Mouse (Mus musculus): ENCODE results near the gene Six5. TPM values are rescaled to one million over a fixed set of nuclear protein-coding genes. Genes with fewer than 3 reads are reported as not detected.

The Six5 gene
- polyA plus RNA-seq, 1 experiment from 2014 or later, result 7.3 TPM

DNA sequence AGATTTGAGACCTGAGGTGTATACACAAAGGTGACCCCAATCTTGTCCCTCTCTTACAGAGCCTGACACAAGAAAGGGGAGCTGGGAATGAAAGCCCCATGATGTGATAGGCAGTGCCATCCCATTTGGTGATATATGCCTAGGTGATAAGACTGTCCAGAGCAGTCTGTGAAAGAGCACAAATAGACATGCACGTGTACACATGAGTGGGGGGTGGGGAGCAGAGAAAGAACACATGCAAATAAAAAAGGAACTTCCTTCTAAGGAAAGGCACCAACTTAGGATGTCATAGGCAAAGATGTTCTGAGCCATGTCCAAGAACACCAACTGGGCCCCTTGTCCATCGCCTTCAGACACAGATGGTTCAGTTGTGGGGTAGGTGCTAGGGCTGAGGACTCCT lies 10.1 kb downstream of the Six5 start:
- Histone ChIP-seq H3K27me3 (no peaks in the 10 kb centered on the region), H3K9ac (no peak overlapping the region), H3K36me3 (replicated peaks) (no peaks in the 10 kb centered on the region), H3K4me2 (no peak overlapping the region), H3K4me1 (no peaks in the 10 kb centered on the region), H3K4me3 (replicated peaks) (no peak overlapping the region), H3K9me3 (no peaks in the 10 kb centered on the region), H3K27ac (no peak overlapping the region)
- ATAC-seq (ENCODE audit: low FRiP score), result no peak
- WGBS, result 76% methylated on average over 2 of the region's 2 CpGs

- no peak for ATAC-seq (ENCODE audit: low FRiP score)
- no peaks in the 10 kb centered on the region for H3K9me3 ChIP-seq
- no peak overlapping the region for H3K4me2 ChIP-seq
- peaks cover 2% of the 10 kb centered on the region; the same call in 1 of the 2 replicates for H3K27me3 ChIP-seq
- no peak overlapping the region for H3K9ac ChIP-seq
- H3K27ac ChIP-seq, result no peak overlapping the region
- H3K36me3 ChIP-seq (replicated peaks), result no peaks in the 10 kb centered on the region
- WGBS, result 62% methylated on average over 3 of the region's 3 CpGs
- H3K4me3 ChIP-seq (replicated peaks), result no peak overlapping the region
- no peaks in the 10 kb centered on the region for H3K4me1 ChIP-seq
Observed at GRCm38 (mm10) chr7:19107436-19107835, 13.0 kb downstream of the Six5 start.

DNA sequence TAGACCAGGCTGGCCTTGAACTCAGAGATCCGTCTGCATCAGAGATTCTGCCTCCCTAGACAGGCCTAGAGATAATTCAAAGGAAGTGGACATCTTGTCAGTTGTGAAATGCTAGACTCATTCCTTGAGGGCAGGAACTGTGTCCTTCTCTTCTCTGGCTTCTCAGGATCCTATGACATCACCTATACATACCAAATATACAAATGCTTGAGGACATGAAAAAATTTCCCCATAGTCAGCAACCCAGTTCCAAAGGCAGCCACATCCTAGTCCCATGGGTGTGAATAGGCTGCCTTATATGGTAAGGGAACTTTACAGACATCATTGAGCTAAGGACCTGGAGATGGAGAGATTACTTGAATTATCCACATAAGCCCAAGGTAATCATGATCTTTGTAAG lies 15.2 kb downstream of the Six5 start:
- Histone ChIP-seq H3K9ac (no peak overlapping the region), H3K4me1 (no peaks in the 10 kb centered on the region), H3K27ac (no peak overlapping the region), H3K4me2 (no peak overlapping the region), H3K9me3 (no peaks in the 10 kb centered on the region), H3K4me3 (replicated peaks) (no peak overlapping the region), H3K27me3 (peaks cover 2% of the 10 kb centered on the region; the same call in 1 of the 2 replicates), H3K36me3 (replicated peaks) (no peaks in the 10 kb centered on the region)
- ATAC-seq (ENCODE audit: low FRiP score), result no peak
- 86% methylated on average over 1 of the region's 1 CpGs for WGBS

DNA sequence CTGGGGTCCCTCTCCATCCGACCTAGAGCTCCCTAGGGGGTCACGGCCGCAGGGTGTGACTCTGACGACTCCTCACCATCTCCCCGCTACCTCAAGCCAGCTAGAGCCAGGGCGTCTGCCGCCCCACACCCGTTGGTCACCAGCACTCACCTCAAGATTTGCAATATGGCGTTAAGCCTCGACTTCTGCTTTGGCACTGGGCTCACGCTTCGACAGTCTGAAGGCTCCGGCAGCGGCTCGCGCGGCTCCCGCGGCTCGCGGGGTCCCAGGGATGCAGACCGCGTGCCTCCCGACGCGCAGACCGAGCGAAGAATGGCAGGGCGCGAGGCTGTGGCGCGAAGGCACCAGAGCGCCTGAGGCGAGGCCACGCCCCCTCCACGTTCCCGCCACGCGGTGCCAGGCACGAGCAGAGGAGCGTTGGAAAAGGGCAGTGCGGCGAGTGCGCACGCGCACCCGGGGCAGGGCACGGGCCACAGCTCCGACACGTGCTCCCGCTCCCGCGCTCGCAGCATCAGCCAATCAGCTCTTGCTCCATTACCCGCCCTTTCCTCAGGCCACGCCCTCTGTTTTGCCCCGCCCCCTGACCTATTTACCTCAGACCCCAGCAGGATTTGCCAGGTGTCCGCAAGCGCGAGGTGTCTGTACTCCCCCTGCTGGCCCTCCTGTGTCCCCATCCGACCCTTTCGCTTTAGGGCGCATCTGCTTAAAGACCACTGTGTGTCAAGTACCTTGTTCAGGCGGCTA lies 23.8 kb downstream of the Six5 start, which contains the start of gene Gm4969:
Gene Gm4969 (minus strand): TSS at position 341 of the 744 bp plus-strand sequence.
- Histone ChIP-seq H3K4me2 (peak within 1 kb of the TSS; percentile 42), H3K27ac (no peak within 1 kb of the TSS), H3K36me3 (replicated peaks) (no peaks in the 10 kb centered on the region), H3K27me3 (peaks cover 12% of the 10 kb centered on the region), H3K4me3 (replicated peaks) (peak within 1 kb of the TSS; percentile 25), H3K9me3 (peaks cover 11% of the 10 kb centered on the region), H3K9ac (no peak within 1 kb of the TSS), H3K4me1 (peaks cover 20% of the 10 kb centered on the region)
- 23% methylated on average over 64 of the region's 64 CpGs for WGBS
- ATAC-seq (ENCODE audit: low FRiP score), result peak; percentile 39; the same call in 1 of the 2 replicates

DNA sequence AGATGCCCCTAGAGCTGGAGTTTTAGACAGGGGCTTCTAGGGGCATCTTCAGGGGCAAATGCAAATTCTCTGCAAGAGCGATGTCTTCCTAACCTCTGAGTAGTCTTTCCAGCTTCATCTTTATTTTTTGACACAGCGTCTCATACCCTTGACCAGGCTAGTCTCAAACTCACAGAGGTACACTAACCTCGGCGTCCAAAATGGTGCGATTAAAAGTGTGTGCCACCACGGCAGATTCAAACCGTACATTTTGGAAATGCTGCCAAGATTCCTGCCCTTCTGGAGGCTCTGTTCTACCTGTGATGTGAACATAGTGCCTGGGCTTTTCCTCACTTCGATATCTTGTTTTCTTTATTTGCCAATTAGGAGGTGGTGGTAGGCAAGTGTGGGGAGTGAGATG lies 24.7 kb downstream of the Six5 start:
- peak; percentile 28; the same call in 1 of the 2 replicates for ATAC-seq (ENCODE audit: low FRiP score)
- Histone ChIP-seq H3K4me1 (peaks cover 20% of the 10 kb centered on the region), H3K4me2 (no peak overlapping the region)

GRCm38 (mm10) chr7:19119631-19120429 lies 25.4 kb downstream of the Six5 start, which contains the start of gene Fbxo46:
TSS of gene Fbxo46 (plus strand) at chr7:19119859.
- Histone ChIP-seq H3K4me3 (replicated peaks) (peak within 1 kb of the TSS; percentile 74), H3K27ac (peak within 1 kb of the TSS; percentile 58; the same call in 1 of the 2 replicates), H3K4me1 (peaks cover 20% of the 10 kb centered on the region), H3K9me3 (peaks cover 11% of the 10 kb centered on the region), H3K4me2 (peak within 1 kb of the TSS; percentile 86), H3K27me3 (peaks cover 12% of the 10 kb centered on the region), H3K9ac (peak within 1 kb of the TSS; percentile 80), H3K36me3 (replicated peaks) (no peaks in the 10 kb centered on the region)
- 2% methylated on average over 34 of the region's 34 CpGs for WGBS
- peak; percentile 95 for ATAC-seq (ENCODE audit: low FRiP score)

More for the DNA sequence above, 24.7 kb downstream of the Six5 start:
- Histone ChIP-seq H3K27ac (no peak overlapping the region), H3K9me3 (peaks cover 11% of the 10 kb centered on the region), H3K4me3 (replicated peaks) (0 out of 2 replicates have a peak overlapping the region, but pooled peaks have one; percentile 74), H3K9ac (no peak overlapping the region), H3K27me3 (peaks cover 12% of the 10 kb centered on the region), H3K36me3 (replicated peaks) (no peaks in the 10 kb centered on the region)
- 92% methylated on average over 8 of the region's 8 CpGs for WGBS

- no peak for ATAC-seq (ENCODE audit: low FRiP score)
- no peak overlapping the region for H3K9ac ChIP-seq
- peaks cover 12% of the 10 kb centered on the region for H3K27me3 ChIP-seq
- H3K36me3 ChIP-seq (replicated peaks), result 0 out of 2 replicates have a peak, but pooled peaks cover 7% of the 10 kb centered on the region
- H3K4me1 ChIP-seq, result peaks cover 20% of the 10 kb centered on the region
- no peak overlapping the region for H3K4me3 ChIP-seq (replicated peaks)
- H3K4me2 ChIP-seq, result no peak overlapping the region
- 95% methylated on average over 4 of the region's 4 CpGs for WGBS
- H3K27ac ChIP-seq, result no peak overlapping the region
- peaks cover 11% of the 10 kb centered on the region for H3K9me3 ChIP-seq
Observed at GRCm38 (mm10) chr7:19121686-19122085, 27.3 kb downstream of the Six5 start.

GRCm38 (mm10) chr7:19124713-19125112 lies 30.3 kb downstream of the Six5 start:
- Histone ChIP-seq H3K36me3 (replicated peaks) (0 out of 2 replicates have a peak, but pooled peaks cover 12% of the 10 kb centered on the region), H3K27ac (no peak overlapping the region), H3K27me3 (no peaks in the 10 kb centered on the region), H3K9ac (no peak overlapping the region), H3K9me3 (no peaks in the 10 kb centered on the region), H3K4me2 (no peak overlapping the region), H3K4me1 (peaks cover 13% of the 10 kb centered on the region), H3K4me3 (replicated peaks) (no peak overlapping the region)
- ATAC-seq (ENCODE audit: low FRiP score), result no peak
- WGBS, result 90% methylated on average over 6 of the region's 6 CpGs

DNA sequence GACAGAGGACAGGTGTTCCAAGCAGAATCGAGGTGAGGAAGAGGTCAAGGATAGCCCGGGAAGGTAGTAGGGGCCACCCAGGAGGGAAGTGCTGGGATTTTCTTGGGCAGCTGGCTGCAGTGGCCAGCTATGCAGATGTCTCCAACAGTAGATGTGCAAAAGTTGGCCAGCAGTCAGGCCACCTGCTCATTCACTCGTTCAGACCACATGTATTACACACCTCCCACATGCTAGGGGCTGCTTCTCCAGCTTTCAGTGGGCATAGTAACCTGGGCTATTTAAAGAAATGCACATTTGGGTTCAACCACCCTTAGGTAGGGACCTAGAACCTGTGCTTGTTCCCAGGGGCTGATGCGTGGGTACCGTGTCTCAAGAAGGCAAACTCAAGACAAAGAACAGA lies 33.4 kb downstream of the Six5 start:
- Histone ChIP-seq H3K27me3 (no peaks in the 10 kb centered on the region), H3K9me3 (no peaks in the 10 kb centered on the region), H3K27ac (no peak overlapping the region), H3K4me3 (replicated peaks) (no peak overlapping the region), H3K4me2 (no peak overlapping the region), H3K4me1 (peaks cover 13% of the 10 kb centered on the region), H3K9ac (no peak overlapping the region), H3K36me3 (replicated peaks) (0 out of 2 replicates have a peak, but pooled peaks cover 12% of the 10 kb centered on the region)
- ATAC-seq (ENCODE audit: low FRiP score), result no peak
- 97% methylated on average over 5 of the region's 5 CpGs for WGBS

DNA sequence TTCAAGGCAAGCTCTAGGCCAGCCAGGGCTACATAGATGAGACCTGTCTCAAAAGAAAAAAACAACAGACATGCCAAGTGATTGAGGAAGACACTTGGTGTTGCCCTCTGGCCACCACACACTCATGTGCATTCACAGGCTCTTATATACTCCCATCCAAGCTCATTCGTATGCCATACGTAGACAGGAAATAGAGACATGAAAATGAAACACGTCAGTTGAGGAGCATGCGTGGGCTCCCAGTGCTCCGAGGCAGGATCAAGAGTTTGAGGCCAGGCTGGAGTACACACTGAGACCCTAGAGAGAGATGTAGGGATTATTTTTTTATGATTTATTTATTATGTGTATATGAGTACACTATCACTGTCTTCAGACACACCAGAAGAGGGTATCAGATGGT lies 35.0 kb downstream of the Six5 start:
- Histone ChIP-seq H3K36me3 (replicated peaks) (0 out of 2 replicates have a peak, but pooled peaks cover 12% of the 10 kb centered on the region), H3K27me3 (no peaks in the 10 kb centered on the region), H3K27ac (no peak overlapping the region), H3K9ac (no peak overlapping the region), H3K4me2 (no peak overlapping the region), H3K9me3 (no peaks in the 10 kb centered on the region), H3K4me3 (replicated peaks) (no peak overlapping the region), H3K4me1 (peaks cover 13% of the 10 kb centered on the region)
- WGBS, result 95% methylated on average over 5 of the region's 5 CpGs
- ATAC-seq (ENCODE audit: low FRiP score), result no peak

DNA sequence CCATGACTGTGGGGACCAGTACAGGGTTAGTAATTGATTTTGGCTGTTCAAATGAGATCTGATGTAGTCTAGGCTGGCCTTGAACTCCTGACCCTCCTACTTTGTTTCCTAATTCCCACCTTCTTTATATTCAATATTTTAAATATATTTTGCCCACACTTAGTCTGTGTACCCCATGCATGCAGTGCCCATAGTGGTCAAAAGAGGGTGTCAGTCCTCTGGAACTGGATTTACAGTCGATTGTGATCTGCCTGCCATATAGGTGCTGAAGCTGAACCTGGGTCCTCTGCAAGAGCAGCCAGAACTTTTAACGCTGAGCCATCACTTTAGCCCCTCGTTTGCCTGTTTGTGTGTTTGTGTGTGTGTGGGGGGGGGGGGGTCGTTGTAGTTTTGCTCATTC lies 36.3 kb downstream of the Six5 start:
- Histone ChIP-seq H3K4me1 (peaks cover 13% of the 10 kb centered on the region), H3K4me2 (peak overlapping the region; percentile 64), H3K9me3 (no peaks in the 10 kb centered on the region), H3K36me3 (replicated peaks) (peaks cover 16% of the 10 kb centered on the region), H3K4me3 (replicated peaks) (peak overlapping the region; percentile 42; the same call in 1 of the 2 replicates), H3K27me3 (no peaks in the 10 kb centered on the region), H3K27ac (peak overlapping the region; percentile 91), H3K9ac (peak overlapping the region; percentile 56)
- 42% methylated on average over 4 of the region's 4 CpGs for WGBS
- ATAC-seq (ENCODE audit: low FRiP score), result no peak

DNA sequence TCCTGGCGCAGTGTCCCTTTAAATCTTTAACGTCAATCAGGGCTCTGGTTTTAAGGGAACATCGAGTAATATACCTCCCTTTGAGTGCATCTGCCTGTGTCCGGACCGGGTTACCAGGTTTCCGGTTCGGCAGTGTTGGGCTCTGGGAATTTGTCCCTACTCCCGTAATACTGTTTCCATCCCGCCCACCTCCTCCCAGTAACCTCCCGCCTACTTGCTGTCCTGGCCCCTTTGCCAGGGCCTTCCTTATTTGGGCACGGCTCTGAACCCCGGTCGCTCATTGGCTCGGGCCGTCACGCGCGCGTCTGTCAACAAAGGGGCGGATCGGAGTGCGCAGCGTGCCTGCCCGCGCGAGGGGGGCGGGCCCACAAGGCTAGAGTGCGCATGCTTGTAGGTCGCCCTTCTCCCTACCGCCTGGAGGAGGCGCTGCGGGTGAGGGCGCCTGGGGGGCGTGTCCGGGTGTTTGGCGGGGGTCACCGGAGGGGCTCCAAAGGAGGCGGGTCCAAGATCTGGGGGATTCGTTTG lies 37.0 kb downstream of the Six5 start:
- Histone ChIP-seq H3K4me3 (replicated peaks) (peak overlapping the region; percentile 42), H3K4me1 (peaks cover 13% of the 10 kb centered on the region), H3K27ac (peak overlapping the region; percentile 91), H3K36me3 (replicated peaks) (peaks cover 18% of the 10 kb centered on the region), H3K4me2 (peak overlapping the region; percentile 64), H3K9ac (peak overlapping the region; percentile 56), H3K9me3 (no peaks in the 10 kb centered on the region), H3K27me3 (no peaks in the 10 kb centered on the region)
- WGBS, result under 1% methylated on average over 39 of the region's 39 CpGs
- peak; percentile 99 for ATAC-seq (ENCODE audit: low FRiP score)

Data from forebrain, embryonic 12.5 days (tissue).